Mouse (Mus musculus) megakaryocyte-erythroid progenitor cell, adult 5-6 weeks (primary cell): ENCODE measurements around the gene Ang. TPM values are rescaled to one million over a fixed set of nuclear protein-coding genes. Genes with fewer than 3 reads are reported as not detected.

Experiments
- total RNA-seq, 2 experiments: library from RNA; stranded (forward) in 1 of 2; stranded (reverse) in 1 of 2; fragments of 200-1000, 215-1000 nt in 1 of 2; fragments of >200 nt in 1 of 2; fragmentation: Nextera tagmentation in 1 of 2; gene quantifications; 2 replicates each; pipeline ENCODE4 v1.2.3; 2014 to 2017

Gene Ang
- total RNA-seq, 2 experiments from 2014 or later, result not detected

Other genes with a start within 250 kb of the Ang start
- gene Tep1, start 220.6 kb upstream of the Ang start, total RNA-seq (2014; fragmentation: Nextera tagmentation), result 11.1 and 25.3 TPM in 2 replicates
- 2.7 and 9.1 TPM in 2 replicates for gene Tep1, start 220.6 kb upstream of the Ang start, total RNA-seq (2017)
- gene Klhl33, start 193.6 kb upstream of the Ang start, total RNA-seq (2014; fragmentation: Nextera tagmentation), result not detected in 2 replicates
- not detected in 2 replicates for gene Klhl33, start 193.6 kb upstream of the Ang start, total RNA-seq (2017)
- gene Osgep, start 166.3 kb upstream of the Ang start, total RNA-seq (2014; fragmentation: Nextera tagmentation), result 76.3 and 83.3 TPM in 2 replicates
- 80.5 and 105 TPM in 2 replicates for gene Osgep, start 166.3 kb upstream of the Ang start, total RNA-seq (2017)
- gene Apex1, start 166.2 kb upstream of the Ang start, total RNA-seq (2014; fragmentation: Nextera tagmentation), result 152 and 166 TPM in 2 replicates
- 202 and 220 TPM in 2 replicates for gene Apex1, start 166.2 kb upstream of the Ang start, total RNA-seq (2017)
- gene Pip4p1, start 160.3 kb upstream of the Ang start, total RNA-seq (2014; fragmentation: Nextera tagmentation), result 12.6 and 21.0 TPM in 2 replicates
- gene Pip4p1, start 160.3 kb upstream of the Ang start, total RNA-seq (2017), result 10.9 and 12.6 TPM in 2 replicates
- gene Pnp, start 160.1 kb upstream of the Ang start, total RNA-seq (2014; fragmentation: Nextera tagmentation), result 297 and 354 TPM in 2 replicates
- gene Pnp, start 160.1 kb upstream of the Ang start, total RNA-seq (2017), result 162 and 277 TPM in 2 replicates
- not detected in 2 replicates for gene Gm49342, start 146.6 kb upstream of the Ang start, total RNA-seq (2014; fragmentation: Nextera tagmentation)
- gene Gm49342, start 146.6 kb upstream of the Ang start, total RNA-seq (2017), result 194 and 233 TPM in 2 replicates
- 28.8 and 44.9 TPM in 2 replicates for gene Pnp2, start 135.2 kb upstream of the Ang start, total RNA-seq (2014; fragmentation: Nextera tagmentation)
- gene Pnp2, start 135.2 kb upstream of the Ang start, total RNA-seq (2017), result 9.8 and 12.2 TPM in 2 replicates
- gene Rnase10, start 83.4 kb upstream of the Ang start, total RNA-seq (2014; fragmentation: Nextera tagmentation), result not detected in 2 replicates
- gene Rnase10, start 83.4 kb upstream of the Ang start, total RNA-seq (2017), result not detected in 2 replicates
- not detected in 2 replicates for gene Rnase9, start 49.3 kb upstream of the Ang start, total RNA-seq (2014; fragmentation: Nextera tagmentation)
- gene Rnase9, start 49.3 kb upstream of the Ang start, total RNA-seq (2017), result not detected in 2 replicates
- gene Rnase11, start 41.0 kb upstream of the Ang start, total RNA-seq (2014; fragmentation: Nextera tagmentation), result not detected in 2 replicates
- not detected in 2 replicates for gene Rnase11, start 41.0 kb upstream of the Ang start, total RNA-seq (2017)
- not detected in 2 replicates for gene Rnase12, start 33.5 kb upstream of the Ang start, total RNA-seq (2014; fragmentation: Nextera tagmentation)
- 0.99 and 5.2 TPM in 2 replicates for gene Rnase12, start 33.5 kb upstream of the Ang start, total RNA-seq (2017)
- not detected in 2 replicates for gene Olfr750, start 16.7 kb upstream of the Ang start, total RNA-seq (2014; fragmentation: Nextera tagmentation)
- not detected in 2 replicates for gene Olfr750, start 16.7 kb upstream of the Ang start, total RNA-seq (2017)
- gene Rnase4, start 73 bp upstream of the Ang start, total RNA-seq (2014; fragmentation: Nextera tagmentation), result not detected in 2 replicates
- gene Rnase4, start 73 bp upstream of the Ang start, total RNA-seq (2017), result 0.76 TPM in 1 of 2 replicates, not detected in the other
- not detected in 2 replicates for gene Eddm3b, start 23.3 kb downstream of the Ang start, total RNA-seq (2014; fragmentation: Nextera tagmentation)
- not detected in 2 replicates for gene Eddm3b, start 23.3 kb downstream of the Ang start, total RNA-seq (2017)
- 2.8 and 14.6 TPM in 2 replicates for gene Rnase6, start 32.8 kb downstream of the Ang start, total RNA-seq (2014; fragmentation: Nextera tagmentation)
- gene Rnase6, start 32.8 kb downstream of the Ang start, total RNA-seq (2017), result 14.8 and 44.0 TPM in 2 replicates
- gene Rnase1, start 55.6 kb downstream of the Ang start, total RNA-seq (2014; fragmentation: Nextera tagmentation), result not detected in 2 replicates
- not detected in 2 replicates for gene Rnase1, start 55.6 kb downstream of the Ang start, total RNA-seq (2017)
- not detected in 2 replicates for gene Rnase2b, start 71.1 kb downstream of the Ang start, total RNA-seq (2014; fragmentation: Nextera tagmentation)
- gene Rnase2b, start 71.1 kb downstream of the Ang start, total RNA-seq (2017), result not detected in 2 replicates
- gene Ang2, start 108.0 kb downstream of the Ang start, total RNA-seq (2014; fragmentation: Nextera tagmentation), result not detected in 2 replicates
- not detected in 2 replicates for gene Ang2, start 108.0 kb downstream of the Ang start, total RNA-seq (2017)
- not detected in 2 replicates for gene Ear14, start 112.2 kb downstream of the Ang start, total RNA-seq (2014; fragmentation: Nextera tagmentation)
- not detected in 2 replicates for gene Ear14, start 112.2 kb downstream of the Ang start, total RNA-seq (2017)
- gene Rnase2a, start 165.0 kb downstream of the Ang start, total RNA-seq (2014; fragmentation: Nextera tagmentation), result not detected in 2 replicates
- gene Rnase2a, start 165.0 kb downstream of the Ang start, total RNA-seq (2017), result not detected in 2 replicates